Mouse (Mus musculus): ENCODE data around the gene Hmbs. TPM values are rescaled to one million over a fixed set of nuclear protein-coding genes. Genes with fewer than 3 reads are reported as not detected.
"Not testable (repeated sequence)": the region's sequence is repeated elsewhere in the genome, so short reads cannot be mapped to it uniquely, and the experiment has no call there.

The Hmbs gene
- polyA plus RNA-seq, 1 experiment from 2014 or later: 155 TPM

DNA sequence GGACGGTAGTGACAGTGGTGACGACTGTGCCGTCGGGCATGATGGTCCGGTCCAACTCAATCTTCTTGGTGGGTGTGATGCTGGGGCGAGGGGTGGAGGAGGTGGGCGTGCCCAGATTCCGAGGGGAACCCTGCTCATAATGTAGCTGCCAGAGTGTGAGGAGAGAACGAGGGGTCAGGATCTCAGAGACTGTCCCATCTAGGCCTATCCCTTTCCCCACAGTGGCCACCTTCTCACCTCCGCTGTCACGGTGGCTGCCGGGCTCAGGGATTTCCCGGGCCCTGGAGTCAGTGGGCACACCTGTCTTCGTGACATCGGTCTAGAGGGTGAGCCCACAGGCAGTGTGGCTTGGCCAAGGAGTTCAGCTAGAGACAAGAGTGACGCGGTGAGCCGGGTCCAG, 29.1 kb downstream of the Hmbs start:
- H3K9me3 ChIP-seq: no peaks in the 10 kb centered on the region
- no peak overlapping the region for H3K27ac ChIP-seq
- H3K27me3 ChIP-seq (ENCODE audit: insufficient read depth, poor library complexity, severe bottlenecking): peaks cover 36% of the 10 kb centered on the region
- H3K4me3 ChIP-seq: no peak overlapping the region
- peaks cover 51% of the 10 kb centered on the region for H3K4me1 ChIP-seq (replicated peaks)
- H3K36me3 ChIP-seq: peaks cover 63% of the 10 kb centered on the region
- 93% methylated on average over 18 of the region's 18 CpGs for WGBS
- DNase-seq (ENCODE audit: low spot score): no peak

DNA sequence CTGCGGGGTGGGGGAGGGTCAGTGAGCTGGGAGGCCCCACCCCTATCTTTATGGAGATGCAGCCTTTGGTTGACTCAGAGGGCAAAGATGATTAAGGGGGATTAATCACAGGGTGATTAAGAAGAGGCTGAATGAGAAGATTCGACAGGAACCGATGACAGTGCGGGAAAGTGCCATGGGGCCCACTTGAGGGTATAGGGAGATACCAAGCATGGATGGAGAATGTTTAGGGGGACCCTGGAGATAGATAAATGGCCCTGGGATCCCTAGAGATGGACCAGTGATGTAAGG, 29.8 kb downstream of the Hmbs start:
- Histone ChIP-seq H3K36me3 (peaks cover 63% of the 10 kb centered on the region), H3K9me3 (no peaks in the 10 kb centered on the region), H3K27me3 (ENCODE audit: insufficient read depth, poor library complexity, severe bottlenecking) (peaks cover 36% of the 10 kb centered on the region), H3K4me1 (replicated peaks) (peaks cover 45% of the 10 kb centered on the region), H3K4me3 (no peak overlapping the region), H3K27ac (no peak overlapping the region)
- DNase-seq (ENCODE audit: low spot score): no peak
- WGBS: 78% methylated on average over 4 of the region's 4 CpGs

DNA sequence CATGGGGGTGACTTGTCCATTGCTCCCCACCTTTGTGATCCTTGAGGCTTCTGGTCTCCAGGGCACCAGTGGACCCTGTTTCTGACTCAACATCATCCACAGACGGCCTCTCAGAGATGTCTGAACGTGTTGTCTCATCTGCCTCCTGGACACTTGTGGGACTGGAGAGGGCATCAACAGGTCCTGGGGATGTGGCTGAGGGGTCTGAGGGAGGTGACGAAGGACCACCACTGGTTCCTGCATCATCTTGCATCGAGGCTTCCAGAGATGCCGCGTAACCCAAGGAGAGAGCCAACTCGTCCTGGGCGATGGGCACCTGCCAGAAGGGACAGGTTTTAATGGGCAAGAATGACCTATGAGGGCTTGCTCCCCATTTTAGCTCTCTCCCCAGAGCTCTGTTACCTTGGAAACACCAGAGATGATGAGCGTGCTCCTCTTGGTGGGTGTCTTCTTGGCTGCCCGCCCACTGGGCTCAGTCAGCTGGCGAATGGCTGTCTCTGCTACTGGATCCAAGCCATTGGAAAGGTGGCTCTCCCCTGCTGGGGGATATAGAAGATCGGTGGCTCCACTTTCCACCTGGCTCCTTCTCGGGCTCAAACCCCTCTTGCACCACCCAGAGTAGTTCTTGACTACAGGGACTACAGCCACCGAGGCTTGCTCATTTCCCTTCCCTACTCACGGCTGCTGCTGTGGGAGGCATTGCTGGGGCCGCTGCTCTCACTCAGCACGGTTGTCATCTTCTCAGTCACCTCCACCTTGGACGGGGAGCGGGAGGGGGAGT, 30.4 kb downstream of the Hmbs start:
- Histone ChIP-seq H3K4me1 (replicated peaks) (peaks cover 40% of the 10 kb centered on the region), H3K9me3 (no peaks in the 10 kb centered on the region), H3K27ac (no peak overlapping the region), H3K4me3 (no peak overlapping the region), H3K36me3 (peaks cover 63% of the 10 kb centered on the region), H3K27me3 (ENCODE audit: insufficient read depth, poor library complexity, severe bottlenecking) (peaks cover 30% of the 10 kb centered on the region)
- WGBS: 78% methylated on average over 19 of the region's 19 CpGs
- no peak for DNase-seq (ENCODE audit: low spot score)

DNA sequence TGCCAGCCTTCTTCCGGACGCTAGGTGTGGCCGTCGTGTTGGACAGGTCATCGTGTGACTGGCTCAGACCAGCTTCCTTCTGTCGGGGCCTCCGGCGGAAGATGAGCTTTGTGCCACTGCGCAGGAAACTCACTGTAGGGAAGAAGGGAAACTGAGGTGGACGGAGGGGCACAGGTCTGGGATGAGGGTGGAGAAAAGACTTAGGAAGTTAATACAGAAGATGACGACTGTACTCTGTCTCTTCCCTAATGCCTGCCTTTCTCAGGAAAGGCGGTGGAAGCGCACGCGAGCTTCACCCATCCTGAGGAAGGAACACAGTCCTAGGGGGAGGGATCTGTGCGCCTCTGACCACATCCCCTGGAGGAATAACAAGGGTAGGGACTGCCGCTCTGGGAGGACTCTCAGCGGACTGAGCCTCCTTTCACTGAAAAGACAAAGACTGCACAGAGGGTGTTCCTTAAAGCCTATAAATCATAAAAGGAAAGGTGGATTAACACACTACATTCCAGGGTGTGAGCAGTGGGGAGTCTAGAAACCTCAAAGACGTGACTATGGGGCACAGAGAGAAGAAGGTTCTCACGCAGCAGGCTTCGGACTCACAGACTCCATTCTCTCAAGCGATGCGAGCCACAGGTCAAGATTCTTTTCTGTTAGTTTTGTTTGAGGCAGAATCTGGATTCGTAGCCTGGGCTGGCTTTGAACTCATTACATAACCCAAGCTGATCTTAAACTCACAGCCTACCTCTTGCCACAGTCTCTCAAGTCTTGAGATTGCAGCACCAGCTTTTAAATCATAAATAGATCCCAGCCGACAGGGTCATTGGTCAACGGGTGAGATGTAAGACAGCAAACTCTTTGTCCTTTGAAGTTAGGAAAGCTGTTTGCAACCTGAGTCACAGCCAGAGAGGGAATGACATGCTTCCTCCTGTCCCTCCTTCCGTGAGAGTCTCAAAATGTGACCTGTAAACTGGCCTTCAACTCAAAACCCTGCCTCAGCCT, 32.6 kb downstream of the Hmbs start:
- peaks cover 24% of the 10 kb centered on the region for H3K27me3 ChIP-seq (ENCODE audit: insufficient read depth, poor library complexity, severe bottlenecking)
- H3K4me3 ChIP-seq: peak overlapping the region; percentile 23
- DNase-seq (ENCODE audit: low spot score): peak; percentile 23
- H3K9me3 ChIP-seq: no peaks in the 10 kb centered on the region
- H3K27ac ChIP-seq: peak overlapping the region; percentile 54
- 6% methylated on average over 27 of the region's 27 CpGs for WGBS
- H3K4me1 ChIP-seq (replicated peaks): peaks cover 21% of the 10 kb centered on the region
- peaks cover 55% of the 10 kb centered on the region for H3K36me3 ChIP-seq

DNA sequence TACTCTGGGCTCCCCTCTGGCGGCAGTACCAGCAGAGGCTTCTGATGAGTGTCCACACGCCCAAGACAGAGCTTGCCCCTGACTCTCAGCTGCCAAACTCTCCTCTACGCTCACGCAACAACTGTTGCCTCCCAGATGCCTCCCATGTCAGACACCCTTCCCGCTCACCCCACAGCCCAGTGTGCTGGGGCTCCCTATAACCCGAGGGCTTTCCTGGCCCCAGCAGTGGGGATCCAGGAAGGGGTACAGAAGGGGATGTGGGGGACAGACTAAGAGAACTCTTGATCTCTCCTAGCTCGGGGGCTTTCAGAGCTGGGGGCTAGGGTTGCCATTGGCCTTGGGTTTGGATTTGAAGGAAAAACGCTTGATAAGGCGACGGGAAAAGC, 33.3 kb downstream of the Hmbs start:
- Histone ChIP-seq H3K27ac (peak overlapping the region; percentile 54), H3K36me3 (peaks cover 48% of the 10 kb centered on the region), H3K4me3 (peak overlapping the region; percentile 23; the same call in 1 of the 2 replicates), H3K9me3 (no peaks in the 10 kb centered on the region), H3K4me1 (replicated peaks) (peaks cover 21% of the 10 kb centered on the region), H3K27me3 (ENCODE audit: insufficient read depth, poor library complexity, severe bottlenecking) (peaks cover 24% of the 10 kb centered on the region)
- no peak for DNase-seq (ENCODE audit: low spot score)
- WGBS: 22% methylated on average over 10 of the region's 10 CpGs

DNA sequence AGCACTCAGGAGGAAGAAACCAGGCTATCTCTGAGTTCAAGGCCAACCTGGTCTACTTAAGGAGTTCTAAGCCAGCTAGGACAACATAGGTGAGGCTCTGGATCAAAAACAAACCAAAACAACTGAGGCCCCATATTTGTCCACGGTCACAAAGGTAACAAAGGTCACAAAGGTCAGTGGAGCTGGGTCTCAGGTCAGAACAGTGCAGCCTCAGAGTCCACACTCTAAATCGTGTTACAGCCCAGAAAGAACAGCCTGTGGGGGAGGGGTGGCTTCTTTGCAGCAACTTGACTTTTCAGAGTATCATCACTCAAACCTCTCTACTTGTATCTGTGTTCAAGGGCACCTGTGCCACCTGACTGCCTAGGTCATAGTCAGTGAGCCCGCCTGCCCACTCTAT, 34.3 kb downstream of the Hmbs start:
- Histone ChIP-seq H3K4me3 (no peak overlapping the region), H3K4me1 (replicated peaks) (peaks cover 25% of the 10 kb centered on the region), H3K36me3 (peaks cover 38% of the 10 kb centered on the region), H3K27ac (no peak overlapping the region), H3K27me3 (ENCODE audit: insufficient read depth, poor library complexity, severe bottlenecking) (peaks cover 24% of the 10 kb centered on the region), H3K9me3 (no peaks in the 10 kb centered on the region)
- DNase-seq (ENCODE audit: low spot score): no peak
- 64% methylated on average over 3 of the region's 3 CpGs for WGBS

DNA sequence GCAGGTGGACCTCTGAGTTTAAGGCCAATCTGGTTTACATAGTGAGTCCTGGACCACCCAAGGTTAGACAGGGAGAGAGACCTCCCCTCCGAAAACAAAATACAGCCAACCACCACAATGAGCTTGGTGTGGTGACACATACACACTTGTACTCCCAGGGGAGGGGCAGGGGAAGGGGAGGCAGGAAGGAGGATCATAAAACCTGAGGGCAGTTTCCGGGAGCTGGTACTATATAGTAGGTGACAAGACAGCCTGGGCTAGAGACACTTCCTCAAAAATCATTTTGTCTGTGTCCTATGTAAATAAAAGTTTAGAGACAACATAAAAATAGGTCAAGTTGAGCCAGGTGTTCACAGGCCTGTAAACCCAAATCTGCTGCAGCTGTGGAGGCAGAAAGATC, 36.8 kb downstream of the Hmbs start:
- peaks cover 23% of the 10 kb centered on the region for H3K36me3 ChIP-seq
- WGBS: 91% methylated on average over 2 of the region's 2 CpGs
- no peaks in the 10 kb centered on the region for H3K9me3 ChIP-seq
- peaks cover 39% of the 10 kb centered on the region for H3K4me1 ChIP-seq (replicated peaks)
- peaks cover 18% of the 10 kb centered on the region for H3K27me3 ChIP-seq (ENCODE audit: insufficient read depth, poor library complexity, severe bottlenecking)
- DNase-seq (ENCODE audit: low spot score): no peak
- no peak overlapping the region for H3K4me3 ChIP-seq
- H3K27ac ChIP-seq: no peak overlapping the region

DNA sequence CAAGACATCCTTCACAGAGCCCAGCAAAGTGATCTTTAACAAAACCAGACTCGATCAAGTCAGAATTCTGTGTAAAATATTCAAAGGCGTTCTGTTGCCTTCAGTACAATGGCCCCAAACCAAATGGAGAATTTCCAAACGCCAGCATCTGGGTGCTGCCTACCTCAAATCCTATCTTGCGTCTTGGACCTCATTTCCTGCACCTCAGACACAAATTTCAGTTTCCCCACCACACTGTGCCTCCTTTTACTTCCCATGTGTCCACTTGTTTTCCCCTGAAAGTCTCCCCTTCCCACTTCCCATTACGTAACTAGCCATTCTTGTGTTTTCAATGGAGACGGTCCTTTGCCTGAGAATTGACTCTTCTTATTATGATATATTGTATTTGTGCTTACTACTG, 37.5 kb downstream of the Hmbs start:
- no peak for DNase-seq (ENCODE audit: low spot score)
- Histone ChIP-seq H3K4me3 (no peak overlapping the region), H3K36me3 (peaks cover 24% of the 10 kb centered on the region), H3K4me1 (replicated peaks) (peaks cover 33% of the 10 kb centered on the region), H3K9me3 (no peaks in the 10 kb centered on the region), H3K27me3 (ENCODE audit: insufficient read depth, poor library complexity, severe bottlenecking) (peaks cover 14% of the 10 kb centered on the region), H3K27ac (no peak overlapping the region)
- WGBS: 88% methylated on average over 6 of the region's 6 CpGs

DNA sequence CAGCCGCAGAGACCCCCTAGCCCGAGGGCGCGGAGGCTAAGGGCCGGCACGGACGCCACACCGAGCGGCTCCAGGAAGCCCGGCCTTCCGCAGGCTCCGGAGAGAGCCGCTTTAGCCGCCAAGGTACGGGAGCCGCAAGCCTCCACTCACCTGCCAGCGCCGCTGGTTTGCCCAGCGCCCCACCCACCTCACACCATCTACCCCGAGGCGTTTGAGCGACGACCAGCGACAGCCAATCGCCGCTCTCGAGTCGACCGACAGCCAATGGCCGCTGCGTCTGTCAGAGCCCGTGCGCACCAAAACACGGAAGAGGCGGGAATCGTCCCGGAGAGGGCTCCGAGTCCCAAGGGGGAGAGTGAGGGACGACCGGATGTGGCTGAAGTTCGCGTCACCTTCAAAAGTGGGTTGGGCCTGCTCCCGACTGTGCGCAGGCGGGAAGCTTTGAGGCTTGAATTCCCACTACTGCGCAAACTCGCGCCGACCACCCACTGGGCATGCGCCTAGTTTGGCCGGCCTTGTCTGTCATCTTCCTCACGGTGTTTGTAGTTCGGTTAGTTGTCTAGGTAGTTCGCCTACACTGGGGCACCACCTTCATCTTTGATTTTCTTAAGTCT, 38.5 kb downstream of the Hmbs start, which contains the start of gene Hinfp:
Gene Hinfp, minus strand, starts transcription at position 206 of the 614 bp plus-strand sequence.
- DNase-seq (ENCODE audit: low spot score): peak; percentile 98
- H3K9me3 ChIP-seq: no peaks in the 10 kb centered on the region
- peaks cover 29% of the 10 kb centered on the region for H3K36me3 ChIP-seq
- H3K27me3 ChIP-seq (ENCODE audit: insufficient read depth, poor library complexity, severe bottlenecking): peaks cover 4% of the 10 kb centered on the region
- H3K27ac ChIP-seq: peak within 1 kb of the TSS; percentile 93
- peaks cover 24% of the 10 kb centered on the region for H3K4me1 ChIP-seq (replicated peaks)
- WGBS: under 1% methylated on average over 54 of the region's 54 CpGs
- peak within 1 kb of the TSS; percentile 98 for H3K4me3 ChIP-seq

DNA sequence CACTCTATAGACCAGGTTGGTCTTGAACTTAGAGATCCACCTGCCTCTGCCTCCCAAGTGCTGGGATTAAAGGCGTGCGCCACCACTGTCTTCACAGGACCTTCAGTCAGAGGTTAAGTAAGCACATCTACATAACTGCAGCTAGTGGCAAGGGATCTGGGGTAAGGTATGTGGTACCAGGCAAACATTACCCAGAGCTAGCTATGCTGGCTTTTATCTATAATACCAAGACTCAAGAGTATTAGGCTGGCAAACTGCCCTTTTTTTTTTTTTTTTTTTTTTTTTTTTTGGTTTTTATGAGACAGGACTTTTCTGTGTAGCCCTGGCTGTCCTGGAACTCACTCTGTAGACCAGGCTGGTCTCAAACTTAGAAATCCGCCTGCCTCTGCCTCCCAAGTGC, 44.0 kb downstream of the Hmbs start:
- peaks cover 17% of the 10 kb centered on the region for H3K4me1 ChIP-seq (replicated peaks)
- H3K27ac ChIP-seq; H3K4me3 ChIP-seq; DNase-seq (ENCODE audit: low spot score); H3K9me3 ChIP-seq; H3K27me3 ChIP-seq (ENCODE audit: insufficient read depth, poor library complexity, severe bottlenecking): not testable (repeated sequence)
- peaks cover 80% of the 10 kb centered on the region for H3K36me3 ChIP-seq
- 94% methylated on average over 3 of the region's 3 CpGs for WGBS

DNA sequence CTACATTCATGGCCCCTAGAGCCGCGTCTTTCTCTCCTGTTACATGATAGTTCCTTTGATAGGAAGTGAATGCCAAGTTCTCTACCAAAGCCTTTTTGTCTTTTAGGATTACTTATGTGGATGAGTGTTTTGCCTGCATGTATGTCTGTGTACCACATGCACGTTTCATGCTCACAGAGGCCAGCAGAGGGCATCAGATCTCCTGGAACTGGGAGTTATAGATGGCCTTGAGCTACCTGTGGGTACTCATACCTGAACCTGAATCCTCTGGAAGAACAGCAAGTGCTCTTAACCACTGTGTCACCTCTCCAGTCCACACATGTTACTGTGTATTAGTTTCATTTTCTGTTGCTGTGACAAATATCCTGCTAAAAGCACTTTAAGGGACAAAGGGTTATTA, 51.5 kb downstream of the Hmbs start:
- Histone ChIP-seq H3K9me3 (peaks cover 2% of the 10 kb centered on the region; the same call in 1 of the 2 replicates), H3K4me3 (no peak overlapping the region), H3K27ac (no peak overlapping the region), H3K27me3 (ENCODE audit: insufficient read depth, poor library complexity, severe bottlenecking) (peaks cover 31% of the 10 kb centered on the region), H3K4me1 (replicated peaks) (peaks cover 19% of the 10 kb centered on the region), H3K36me3 (peaks cover 76% of the 10 kb centered on the region)
- WGBS: 75% methylated on average over 3 of the region's 3 CpGs
- DNase-seq (ENCODE audit: low spot score): peak; percentile 37

DNA sequence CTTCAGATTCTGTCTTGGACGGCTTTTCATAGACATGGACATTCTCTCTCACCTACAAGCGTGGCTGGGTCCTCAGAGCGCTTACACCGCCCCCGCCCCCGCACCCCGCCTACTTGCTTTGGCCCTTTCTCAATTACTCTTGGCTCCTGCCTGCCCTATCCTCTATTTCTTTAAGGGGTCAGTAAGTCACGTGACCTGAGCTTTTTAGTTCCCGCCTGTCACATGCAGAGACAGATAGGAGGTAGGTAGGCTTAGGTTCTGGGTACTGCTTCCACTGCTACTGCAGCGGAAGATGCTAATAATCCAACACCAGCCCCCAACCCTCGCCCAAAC, 55.1 kb downstream of the Hmbs start:
- H3K27ac ChIP-seq: peak overlapping the region; percentile 87; the same call in 1 of the 2 replicates
- peaks cover 2% of the 10 kb centered on the region; the same call in 1 of the 2 replicates for H3K9me3 ChIP-seq
- peaks cover 42% of the 10 kb centered on the region for H3K36me3 ChIP-seq
- peak; percentile 29 for DNase-seq (ENCODE audit: low spot score)
- peaks cover 55% of the 10 kb centered on the region for H3K27me3 ChIP-seq (ENCODE audit: insufficient read depth, poor library complexity, severe bottlenecking)
- WGBS: 6% methylated on average over 11 of the region's 11 CpGs
- H3K4me1 ChIP-seq (replicated peaks): peaks cover 35% of the 10 kb centered on the region
- H3K4me3 ChIP-seq: peak overlapping the region; percentile 78
